Mouse (Mus musculus) hindbrain, embryonic 11.5 days (tissue): Measurements from ENCODE around the gene Polg. TPM values are rescaled to one million over a fixed set of nuclear protein-coding genes. Genes with fewer than 3 reads are reported as not detected.

Experiments used
- ATAC-seq: fragments of 200-750 bp; cut with Nextera tagmentation; 2 replicates; pipeline ENCODE4 v1.8.0; 2017; ENCODE audit warnings: mild to moderate bottlenecking, moderate TSS enrichment, moderate library complexity; ENCODE audit not compliant: low FRiP score
- DNase-seq: peaks from one replicate; pipeline ENCODE4 v3.0.0-alpha.2; 2015; ENCODE audit warnings: low spot score
- H3K27ac ChIP-seq: fragments of 300-500 bp; sonication (generic); 2 replicates; pipeline ENCODE4 v1.5.1; 2014; ENCODE audit warnings: mild to moderate bottlenecking, low read depth, low read length
- H3K27me3 ChIP-seq: fragments of 300-500 bp; sonication (generic); 2 replicates; pipeline ENCODE4 v1.6.1; 2014; ENCODE audit warnings: mild to moderate bottlenecking, low read length, moderate library complexity, mixed read lengths; ENCODE audit not compliant: control insufficient read depth, insufficient read depth
- H3K36me3 ChIP-seq: fragments of 300-500 bp; sonication (generic); 2 replicates; pipeline ENCODE4 v1.6.1; 2014; ENCODE audit warnings: mild to moderate bottlenecking, low read length, moderate library complexity, mixed read lengths; ENCODE audit not compliant: control insufficient read depth, insufficient read depth
- H3K4me1 ChIP-seq: fragments of 300-500 bp; sonication (generic); replicated peaks from 2 replicates; pipeline ENCODE4 v1.6.1; 2014; ENCODE audit warnings: low read length, mixed read lengths; ENCODE audit not compliant: control insufficient read depth, insufficient read depth
- H3K4me2 ChIP-seq: fragments of 300-500 bp; sonication (generic); replicated peaks from 2 replicates; pipeline ENCODE4 v1.6.1; 2014; ENCODE audit warnings: mild to moderate bottlenecking, low read depth, low read length
- H3K4me3 ChIP-seq: fragments of 300-500 bp; sonication (generic); 2 replicates; pipeline ENCODE4 v1.5.1; 2014; ENCODE audit warnings: low read depth, low read length
- H3K9ac ChIP-seq: fragments of 300-500 bp; sonication (generic); 2 replicates; pipeline ENCODE4 v1.6.1; 2014; ENCODE audit warnings: low read depth, low read length
- H3K9me3 ChIP-seq: fragments of 300-500 bp; sonication (generic); 2 replicates; pipeline ENCODE4 v1.6.1; 2016; ENCODE audit warnings: low read length; ENCODE audit not compliant: control insufficient read depth
- whole genome bisulfite sequencing: fragments of 180-500 bp; shearing (Covaris S2); extraction: QIAGEN DNeasy Blood & Tissue Kit; methylation state at CpG from one replicate; pipeline ENCODE4 v1.1.7; 2014; 5-methylcytosine and 5-hydroxymethylcytosine counted together
- polyA plus RNA-seq: library from polyadenylated mRNA; unstranded; fragments of >200 nt; fragmentation: Nextera tagmentation; extraction: Ambion mirVana; gene quantifications from 2 replicates; pipeline ENCODE4 v1.2.1, GENCODE M21; 2014

Polg gene
- polyA plus RNA-seq, 1 experiment from 2014 or later: 22.5 TPM

DNA sequence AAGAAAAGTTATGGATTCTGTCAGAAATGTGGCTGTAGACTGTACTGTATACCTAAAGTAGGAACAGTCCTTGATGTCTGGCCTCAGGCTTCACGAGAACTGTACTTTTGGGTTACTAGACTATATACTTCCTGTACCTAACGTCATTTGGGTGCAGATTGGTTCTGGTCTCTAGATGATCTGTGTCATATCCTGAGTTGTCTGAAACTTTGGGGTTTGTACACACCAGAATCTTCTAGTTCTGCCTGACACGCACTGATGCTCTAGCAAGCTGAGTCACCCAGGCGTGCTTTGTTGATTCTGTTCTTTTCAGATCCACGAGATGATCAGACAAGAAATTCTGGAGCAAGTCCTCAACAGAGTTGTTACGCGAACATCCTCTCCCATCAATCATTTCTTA is 46.2 kb downstream of the Polg start:
- Histone ChIP-seq H3K27me3 (no peaks in the 10 kb centered on the region), H3K4me2 (no peak overlapping the region), H3K36me3 (no peaks in the 10 kb centered on the region), H3K4me3 (no peak overlapping the region), H3K4me1 (no peaks in the 10 kb centered on the region), H3K27ac (no peak overlapping the region), H3K9me3 (no peaks in the 10 kb centered on the region), H3K9ac (no peak overlapping the region)
- ATAC-seq (no peak), DNase-seq (no peak)
- WGBS: 92% methylated on average over 7 of the region's 7 CpGs

DNA sequence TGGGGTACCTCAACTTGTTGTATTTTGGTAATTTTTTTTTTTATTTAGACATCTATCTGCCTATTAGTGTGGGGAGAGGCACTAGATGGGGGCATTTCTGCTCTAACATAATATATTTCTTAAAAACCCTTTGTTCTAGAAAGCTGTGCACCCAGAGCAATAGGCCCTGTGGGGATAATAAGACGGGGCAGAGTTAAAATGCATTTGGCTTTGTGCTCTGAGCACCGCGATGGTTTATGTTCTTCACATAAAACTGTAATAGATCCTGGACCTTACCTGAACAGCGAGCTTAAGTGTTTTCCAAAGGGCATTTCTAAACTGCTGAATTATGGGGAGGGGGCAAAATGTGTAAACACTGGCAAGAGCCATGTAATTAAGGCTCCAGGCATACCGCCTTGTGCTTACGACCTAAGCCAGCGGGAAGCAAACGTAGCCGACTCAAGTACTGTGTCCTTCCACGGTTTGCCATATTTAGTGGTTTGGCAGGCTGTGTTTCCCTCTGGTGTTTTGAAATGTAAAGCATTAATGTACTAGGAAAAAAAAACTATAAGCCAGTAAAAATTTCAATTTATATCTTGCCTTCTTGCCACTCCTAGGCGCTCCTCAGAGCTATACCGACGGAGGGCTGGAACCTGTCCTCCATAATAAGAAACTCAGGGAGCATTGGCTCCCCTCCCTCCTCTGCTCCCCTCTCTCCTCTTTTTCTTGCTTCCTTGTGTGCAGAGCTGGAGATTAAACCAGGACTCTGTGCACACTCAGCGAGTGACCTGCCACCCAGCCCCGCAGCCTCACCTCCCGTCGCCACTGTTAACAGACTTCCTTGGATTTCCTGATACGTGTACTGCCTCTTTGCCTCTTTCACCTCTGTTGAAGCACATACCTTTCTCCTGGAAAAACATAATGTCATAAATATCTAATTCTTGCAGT is 51.5 kb downstream of the Polg start:
- WGBS: 91% methylated on average over 18 of the region's 18 CpGs
- H3K36me3 ChIP-seq: no peaks in the 10 kb centered on the region
- no peak for ATAC-seq

GRCm38 (mm10) chr7:79400296-79400695 is 65.9 kb downstream of the Polg start:
- no peak for DNase-seq
- Histone ChIP-seq H3K9me3 (no peaks in the 10 kb centered on the region), H3K36me3 (no peaks in the 10 kb centered on the region), H3K4me3 (no peak overlapping the region), H3K9ac (no peak overlapping the region), H3K27ac (no peak overlapping the region), H3K4me1 (no peaks in the 10 kb centered on the region), H3K27me3 (no peaks in the 10 kb centered on the region), H3K4me2 (no peak overlapping the region)
- ATAC-seq: no peak
- 86% methylated on average over 3 of the region's 3 CpGs for WGBS

More for the DNA sequence above, 51.5 kb downstream of the Polg start:
- no peak overlapping the region for H3K9ac ChIP-seq
- no peaks in the 10 kb centered on the region for H3K27me3 ChIP-seq
- no peak overlapping the region for H3K4me2 ChIP-seq
- no peak for DNase-seq
- H3K9me3 ChIP-seq: no peaks in the 10 kb centered on the region
- H3K4me3 ChIP-seq: no peak overlapping the region
- H3K27ac ChIP-seq: no peak overlapping the region
- H3K4me1 ChIP-seq: no peaks in the 10 kb centered on the region

GRCm38 (mm10) chr7:79398971-79399370 is 67.2 kb downstream of the Polg start:
- Histone ChIP-seq H3K9me3 (no peaks in the 10 kb centered on the region), H3K36me3 (no peaks in the 10 kb centered on the region), H3K4me1 (no peaks in the 10 kb centered on the region), H3K27me3 (no peaks in the 10 kb centered on the region), H3K4me3 (no peak overlapping the region), H3K9ac (no peak overlapping the region), H3K4me2 (no peak overlapping the region), H3K27ac (no peak overlapping the region)
- ATAC-seq: no peak
- WGBS: 72% methylated on average over 12 of the region's 12 CpGs
- no peak for DNase-seq

DNA sequence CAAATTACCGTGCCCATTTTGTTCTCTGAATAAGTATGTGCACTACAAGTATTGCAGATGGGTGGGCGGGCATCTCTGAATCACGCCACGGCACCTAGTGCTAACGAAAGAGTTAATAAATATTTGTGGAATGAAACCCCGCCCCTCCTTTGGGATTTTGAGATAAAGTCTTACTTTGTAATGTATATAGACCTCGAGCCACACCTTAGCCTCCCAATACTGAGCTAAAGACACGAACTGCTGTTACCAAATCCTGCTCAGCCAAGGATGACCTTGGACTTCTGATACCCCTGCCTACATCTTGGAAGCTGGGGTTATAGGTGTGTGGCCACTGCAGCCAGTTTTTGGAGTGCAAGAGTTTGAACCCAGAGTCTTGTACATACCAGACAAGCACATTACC is 67.7 kb downstream of the Polg start:
- Histone ChIP-seq H3K9me3 (no peaks in the 10 kb centered on the region), H3K36me3 (no peaks in the 10 kb centered on the region), H3K27me3 (no peaks in the 10 kb centered on the region), H3K9ac (no peak overlapping the region), H3K4me1 (no peaks in the 10 kb centered on the region), H3K27ac (no peak overlapping the region), H3K4me3 (no peak overlapping the region), H3K4me2 (no peak overlapping the region)
- DNase-seq: no peak
- 93% methylated on average over 8 of the region's 8 CpGs for WGBS
- ATAC-seq: no peak

DNA sequence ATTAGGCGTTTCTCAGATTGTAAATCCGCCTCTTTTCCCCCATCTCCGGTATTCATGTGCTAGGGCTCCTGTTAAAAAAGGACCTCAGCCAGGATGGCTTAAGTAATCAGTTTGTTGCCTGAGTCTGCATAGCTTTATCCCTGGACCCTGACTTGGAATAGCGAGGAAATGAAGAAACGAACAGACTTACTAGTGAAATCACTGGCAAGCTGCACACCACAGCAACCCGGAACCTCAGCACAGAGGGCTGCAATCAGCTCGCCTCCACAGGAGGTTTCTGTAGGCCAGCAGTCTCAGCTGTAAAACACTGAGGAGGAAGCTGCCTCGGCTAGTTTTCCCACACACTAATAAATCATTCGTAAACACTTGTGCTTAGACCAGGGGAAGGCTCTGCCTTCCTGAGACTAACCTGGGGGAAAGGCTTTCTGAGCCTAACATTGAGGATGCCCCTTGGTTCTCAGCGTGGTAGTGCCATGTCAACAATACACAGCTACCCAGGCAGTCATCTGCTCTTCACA is 68.7 kb downstream of the Polg start:
- Histone ChIP-seq H3K4me3 (no peak overlapping the region), H3K27ac (no peak overlapping the region), H3K9me3 (no peaks in the 10 kb centered on the region), H3K4me2 (no peak overlapping the region), H3K27me3 (no peaks in the 10 kb centered on the region), H3K4me1 (no peaks in the 10 kb centered on the region), H3K9ac (no peak overlapping the region), H3K36me3 (no peaks in the 10 kb centered on the region)
- ATAC-seq: no peak
- DNase-seq: no peak
- 82% methylated on average over 10 of the region's 10 CpGs for WGBS

Other genes starting within 250 kb of the Polg start
- gene Abhd2, start 193.2 kb downstream of the Polg start, polyA plus RNA-seq: 12.1 and 12.2 TPM in 2 replicates
- gene Rlbp1, start 79.3 kb downstream of the Polg start, polyA plus RNA-seq: 0.40 and 0.93 TPM in 2 replicates
- gene Fanci, start 74.4 kb downstream of the Polg start, polyA plus RNA-seq: 11.7 and 16.5 TPM in 2 replicates
- 1.4 and 2.7 TPM in 2 replicates for gene Rhcg, start 151.3 kb upstream of the Polg start, polyA plus RNA-seq
- gene Ticrr, start 193.8 kb upstream of the Polg start, polyA plus RNA-seq: 11.8 and 16.6 TPM in 2 replicates
- 2.7 and 3.0 TPM in 2 replicates for gene Kif7, start 249.4 kb upstream of the Polg start, polyA plus RNA-seq